Mouse (Mus musculus) thymus, adult 2 months (tissue): ENCODE results near the gene Ralgapa1.

Experiments
- CTCF ChIP-seq: fragments of 200-500 bp; IDR thresholded peaks from 2 replicates; pipeline ENCODE4 v1.5.1; 2012; ENCODE audit warnings: mild to moderate bottlenecking, control low read depth, low read length, moderate library complexity, borderline replicate concordance; ENCODE audit not compliant: control insufficient read depth, poor library complexity, insufficient read depth; ENCODE audit errors: extremely low read depth
- POLR2A ChIP-seq: fragments of 200-500 bp; IDR thresholded peaks from 2 replicates; pipeline ENCODE4 v1.6.1; 2012; ENCODE audit warnings: mild to moderate bottlenecking, low read length, control low read depth, moderate library complexity; ENCODE audit not compliant: control insufficient read depth, poor library complexity, insufficient read depth; ENCODE audit errors: extremely low read depth

- TF ChIP-seq POLR2A = no peak
- no peak for TF ChIP-seq CTCF
Observed at GRCm38 (mm10) chr12:55648011-55648525, 172.9 kb downstream of the Ralgapa1 start.
